Mouse (Mus musculus) kidney, embryonic 15.5 days (tissue): ENCODE data around the gene Inpp5d. TPM values are rescaled to one million over a fixed set of nuclear protein-coding genes. Genes with fewer than 3 reads are reported as not detected.
A peak's percentile ranks its signal among the peaks of the same experiment; 100 is the strongest.

ENCODE experiments used
- ATAC-seq: fragments of 200-750 bp; cut with Nextera tagmentation; replicated peaks from 2 replicates; pipeline ENCODE4 v1.8.0; 2017; ENCODE audit warnings: moderate TSS enrichment; ENCODE audit not compliant: low FRiP score
- H3K27ac ChIP-seq: fragments of 300-500 bp; sonication (generic); 2 replicates; pipeline ENCODE4 v1.5.1; 2015; ENCODE audit warnings: mild to moderate bottlenecking, inconsistent platforms
- H3K27me3 ChIP-seq: fragments of 300-500 bp; sonication (generic); 2 replicates; pipeline ENCODE4 v1.6.1; 2015; ENCODE audit warnings: inconsistent platforms
- H3K36me3 ChIP-seq: fragments of 300-500 bp; sonication (generic); 2 replicates; pipeline ENCODE4 v1.6.1; 2015; ENCODE audit warnings: inconsistent platforms
- H3K4me1 ChIP-seq: fragments of 300-500 bp; sonication (generic); 2 replicates; pipeline ENCODE4 v1.6.1; 2015; ENCODE audit warnings: inconsistent platforms
- H3K4me2 ChIP-seq: fragments of 300-500 bp; sonication (generic); 2 replicates; pipeline ENCODE4 v1.6.1; 2015; ENCODE audit warnings: moderate library complexity, mild to moderate bottlenecking, inconsistent platforms
- H3K4me3 ChIP-seq: fragments of 300-500 bp; sonication (generic); replicated peaks from 2 replicates; pipeline ENCODE4 v1.5.1; 2015; ENCODE audit warnings: mild to moderate bottlenecking, inconsistent platforms
- H3K9ac ChIP-seq: fragments of 300-500 bp; sonication (generic); 2 replicates; pipeline ENCODE4 v1.6.1; 2015; ENCODE audit warnings: mild to moderate bottlenecking, inconsistent platforms
- H3K9me3 ChIP-seq: fragments of 300-500 bp; sonication (generic); replicated peaks from 2 replicates; pipeline ENCODE4 v1.6.1; 2016; ENCODE audit warnings: inconsistent platforms
- WGBS: fragments of 180-500 bp; shearing (Covaris S2); methylation state at CpG from one replicate; pipeline ENCODE4 v1.1.7; 2015; ENCODE audit warnings: mixed read lengths; 5-methylcytosine and 5-hydroxymethylcytosine counted together
- polyA plus RNA-seq: library from polyadenylated mRNA; unstranded; fragments of >200 nt; fragmentation: Nextera tagmentation; extraction: Ambion mirVana; gene quantifications from 2 replicates; pipeline ENCODE4 v1.2.1, GENCODE M21; 2015

The Inpp5d gene
- polyA plus RNA-seq: 8.8 and 10.2 TPM in 2 replicates

DNA sequence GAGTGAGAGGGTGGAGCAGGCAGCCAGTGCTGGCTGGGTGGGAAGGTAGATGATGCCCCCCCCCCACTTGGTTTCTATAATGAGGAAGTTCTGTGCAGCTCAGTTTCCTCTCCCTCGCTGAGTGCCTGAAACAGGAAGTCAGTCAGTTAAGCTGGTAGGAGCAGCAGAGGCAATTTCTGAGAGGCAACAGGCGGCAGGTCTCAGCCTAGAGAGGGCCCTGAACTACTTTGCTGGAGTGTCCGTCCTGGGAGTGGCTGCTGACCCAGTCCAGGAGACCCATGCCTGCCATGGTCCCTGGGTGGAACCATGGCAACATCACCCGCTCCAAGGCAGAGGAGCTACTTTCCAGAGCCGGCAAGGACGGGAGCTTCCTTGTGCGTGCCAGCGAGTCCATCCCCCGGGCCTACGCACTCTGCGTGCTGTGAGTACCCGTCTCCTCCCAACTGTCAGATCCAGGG, at the start of gene Inpp5d:
Gene Inpp5d, plus strand, starts transcription at position 102 of the 458 bp plus-strand sequence.
- no peaks in the 10 kb centered on the region for H3K27me3 ChIP-seq
- no peaks in the 10 kb centered on the region for H3K9me3 ChIP-seq
- peaks cover 5% of the 10 kb centered on the region; the same call in 1 of the 2 replicates for H3K4me1 ChIP-seq
- H3K27ac ChIP-seq: peak within 1 kb of the TSS; percentile 56; the same call in 1 of the 2 replicates
- peak; percentile 25; the same call in 1 of the 2 replicates for ATAC-seq
- WGBS: 60% methylated on average over 12 of the region's 12 CpGs
- no peaks in the 10 kb centered on the region for H3K36me3 ChIP-seq
- no peak within 1 kb of the TSS for H3K9ac ChIP-seq
- H3K4me3 ChIP-seq: peak within 1 kb of the TSS; percentile 33
- peak within 1 kb of the TSS; percentile 39 for H3K4me2 ChIP-seq

DNA sequence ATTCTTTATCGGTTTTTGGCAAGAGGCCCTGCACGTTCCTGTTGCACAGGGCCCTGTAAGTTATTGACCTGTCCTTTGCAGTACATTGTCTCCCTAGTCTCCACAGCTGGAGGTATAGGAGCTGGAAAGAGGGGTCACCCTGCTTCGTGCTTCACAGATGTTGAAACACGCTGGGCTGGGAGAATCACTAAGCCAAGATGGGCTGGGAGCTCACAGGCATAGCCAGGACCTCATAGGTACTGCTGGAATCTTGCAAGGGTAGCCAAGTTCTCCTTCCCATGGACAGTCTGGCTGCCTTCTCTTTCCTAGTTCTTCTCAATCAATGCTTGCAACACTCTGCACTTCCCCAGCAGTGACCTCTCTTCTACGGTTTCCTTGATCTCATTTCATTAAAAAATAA, 46.9 kb upstream of the Inpp5d start:
- WGBS: 61% methylated on average over 5 of the region's 5 CpGs
- Histone ChIP-seq H3K9me3 (no peaks in the 10 kb centered on the region), H3K4me1 (peaks cover 19% of the 10 kb centered on the region), H3K4me2 (no peak overlapping the region), H3K27me3 (no peaks in the 10 kb centered on the region), H3K4me3 (no peak overlapping the region), H3K36me3 (no peaks in the 10 kb centered on the region), H3K27ac (no peak overlapping the region), H3K9ac (no peak overlapping the region)
- ATAC-seq: no peak

DNA sequence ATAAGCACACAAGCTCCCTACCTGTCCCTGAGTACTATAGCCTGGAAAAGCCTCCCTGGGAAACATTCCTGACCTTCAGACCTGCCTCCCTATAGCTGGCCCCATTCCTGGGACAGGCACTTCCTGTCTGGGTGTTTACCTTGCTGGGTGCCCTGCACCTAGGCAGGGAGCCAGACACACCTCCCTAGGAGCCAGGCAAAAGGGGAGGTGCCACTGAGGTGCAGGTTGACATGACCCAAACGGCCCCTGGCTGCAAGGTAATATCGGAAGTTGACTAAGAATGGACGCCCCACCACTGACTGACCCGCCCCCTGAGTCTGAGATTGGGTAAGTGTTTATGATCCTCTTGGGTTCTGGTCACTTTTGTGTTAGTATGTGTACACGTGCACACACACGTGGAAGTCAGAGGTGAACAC, 46.3 kb upstream of the Inpp5d start, which contains the start of gene Ngef:
Gene Ngef, minus strand, starts transcription at position 71 of the 416 bp plus-strand sequence.
- Histone ChIP-seq H3K4me1 (peaks cover 19% of the 10 kb centered on the region), H3K27me3 (no peaks in the 10 kb centered on the region), H3K9me3 (no peaks in the 10 kb centered on the region), H3K36me3 (no peaks in the 10 kb centered on the region), H3K27ac (peak within 1 kb of the TSS; percentile 82), H3K9ac (no peak within 1 kb of the TSS), H3K4me2 (no peak within 1 kb of the TSS), H3K4me3 (no peak within 1 kb of the TSS)
- no peak; the same call in 1 of the 2 replicates for ATAC-seq
- WGBS: 60% methylated on average over 6 of the region's 6 CpGs

DNA sequence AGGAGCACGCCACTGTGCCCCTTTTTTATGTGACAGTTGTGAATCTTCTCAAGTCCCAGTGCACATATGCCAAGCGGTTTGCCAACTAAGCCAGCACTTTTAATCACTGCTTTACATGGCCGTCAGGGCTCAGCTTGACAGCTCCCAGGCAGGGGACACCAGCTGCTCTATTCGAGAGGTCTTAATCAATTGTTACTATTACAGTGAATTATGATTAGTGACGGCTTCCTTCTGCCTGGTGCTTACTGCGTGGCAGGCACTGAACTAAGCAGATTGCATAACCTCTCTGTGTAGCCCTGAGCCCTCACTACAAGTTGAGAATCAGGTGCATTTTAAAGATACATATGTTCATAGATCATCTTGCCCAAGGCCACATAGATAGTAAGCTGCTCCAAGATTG, 45.8 kb upstream of the Inpp5d start:
- WGBS: 34% methylated on average over 6 of the region's 6 CpGs
- Histone ChIP-seq H3K4me3 (no peak overlapping the region), H3K4me1 (peaks cover 19% of the 10 kb centered on the region), H3K9ac (no peak overlapping the region), H3K36me3 (no peaks in the 10 kb centered on the region), H3K27me3 (no peaks in the 10 kb centered on the region), H3K9me3 (no peaks in the 10 kb centered on the region), H3K4me2 (no peak overlapping the region), H3K27ac (peak overlapping the region; percentile 82)
- peak; percentile 25 for ATAC-seq

DNA sequence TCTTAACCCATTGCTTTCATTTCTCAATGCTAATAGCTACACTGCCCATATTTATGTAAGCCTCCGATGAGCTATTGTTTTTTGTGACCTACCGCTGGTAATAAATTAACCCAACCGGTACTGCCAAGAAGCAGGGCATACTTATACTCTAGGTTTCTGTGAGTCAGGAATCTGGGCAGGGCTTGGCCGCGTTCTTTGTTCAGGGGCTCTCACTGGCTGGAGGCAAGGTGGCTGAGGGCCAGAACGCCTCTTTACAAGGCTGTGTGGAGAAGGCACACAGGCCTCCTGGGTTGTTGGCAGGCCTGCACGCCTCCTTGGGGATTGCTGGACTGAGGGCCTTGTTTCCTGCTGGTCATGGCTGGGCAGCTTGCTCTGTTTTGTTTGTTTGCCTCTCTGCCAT, 45.3 kb upstream of the Inpp5d start:
- peak; percentile 83 for ATAC-seq
- H3K27me3 ChIP-seq: no peaks in the 10 kb centered on the region
- no peak overlapping the region for H3K9ac ChIP-seq
- peak overlapping the region; percentile 82 for H3K27ac ChIP-seq
- WGBS: 47% methylated on average over 7 of the region's 7 CpGs
- H3K36me3 ChIP-seq: no peaks in the 10 kb centered on the region
- no peak overlapping the region for H3K4me3 ChIP-seq
- no peak overlapping the region for H3K4me2 ChIP-seq
- no peaks in the 10 kb centered on the region for H3K9me3 ChIP-seq
- H3K4me1 ChIP-seq: peaks cover 19% of the 10 kb centered on the region

DNA sequence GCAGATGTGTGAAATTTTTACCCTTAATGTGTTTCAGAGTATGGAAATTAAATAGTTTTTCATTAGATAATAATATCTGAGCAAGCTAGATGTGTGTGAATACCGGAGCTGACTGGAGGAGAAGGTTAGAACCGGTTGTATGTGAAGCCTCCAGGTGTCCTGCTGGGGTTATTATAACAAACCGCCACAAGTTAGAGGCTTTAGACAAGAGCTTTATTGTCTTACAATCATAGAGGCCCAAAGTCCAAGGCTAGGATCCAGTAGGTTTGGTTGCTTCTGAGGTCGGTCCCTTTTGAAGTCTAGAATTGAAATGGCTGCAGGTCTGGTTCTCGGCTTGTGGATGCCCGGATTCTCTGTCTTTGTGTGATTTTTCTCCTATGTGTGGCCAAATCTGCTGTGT, 41.1 kb upstream of the Inpp5d start:
- H3K4me2 ChIP-seq: no peak overlapping the region
- no peak overlapping the region for H3K4me3 ChIP-seq
- H3K9me3 ChIP-seq: no peaks in the 10 kb centered on the region
- 90% methylated on average over 6 of the region's 6 CpGs for WGBS
- no peaks in the 10 kb centered on the region for H3K36me3 ChIP-seq
- H3K4me1 ChIP-seq: peaks cover 13% of the 10 kb centered on the region
- H3K27ac ChIP-seq: no peak overlapping the region
- ATAC-seq: no peak
- peaks cover 3% of the 10 kb centered on the region; the same call in 1 of the 2 replicates for H3K27me3 ChIP-seq
- no peak overlapping the region for H3K9ac ChIP-seq

DNA sequence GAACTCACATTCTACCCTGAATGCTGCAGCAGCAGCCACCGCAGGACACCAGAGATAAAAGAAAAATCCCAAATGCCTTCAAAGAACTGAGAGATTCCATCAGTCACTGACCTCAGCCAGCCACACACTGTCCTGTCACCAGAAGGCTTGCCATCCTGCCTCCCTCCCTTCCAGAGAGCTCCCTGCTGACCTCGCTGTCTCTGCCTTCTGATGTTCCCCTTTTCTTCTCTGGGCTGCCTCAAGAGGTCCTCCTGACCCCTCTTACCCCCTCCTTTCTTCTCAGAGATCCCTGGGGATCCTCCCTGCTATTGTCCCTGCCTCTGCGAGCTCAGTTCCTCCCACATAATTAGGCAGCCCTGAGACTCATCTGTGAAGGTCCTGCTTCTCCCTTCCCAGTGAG, 39.3 kb upstream of the Inpp5d start:
- Histone ChIP-seq H3K4me3 (no peak overlapping the region), H3K9me3 (no peaks in the 10 kb centered on the region), H3K4me1 (no peaks in the 10 kb centered on the region), H3K36me3 (no peaks in the 10 kb centered on the region), H3K9ac (no peak overlapping the region), H3K27me3 (peaks cover 3% of the 10 kb centered on the region; the same call in 1 of the 2 replicates), H3K4me2 (no peak overlapping the region), H3K27ac (no peak overlapping the region)
- no peak for ATAC-seq
- WGBS: 17% methylated on average over 3 of the region's 3 CpGs

DNA sequence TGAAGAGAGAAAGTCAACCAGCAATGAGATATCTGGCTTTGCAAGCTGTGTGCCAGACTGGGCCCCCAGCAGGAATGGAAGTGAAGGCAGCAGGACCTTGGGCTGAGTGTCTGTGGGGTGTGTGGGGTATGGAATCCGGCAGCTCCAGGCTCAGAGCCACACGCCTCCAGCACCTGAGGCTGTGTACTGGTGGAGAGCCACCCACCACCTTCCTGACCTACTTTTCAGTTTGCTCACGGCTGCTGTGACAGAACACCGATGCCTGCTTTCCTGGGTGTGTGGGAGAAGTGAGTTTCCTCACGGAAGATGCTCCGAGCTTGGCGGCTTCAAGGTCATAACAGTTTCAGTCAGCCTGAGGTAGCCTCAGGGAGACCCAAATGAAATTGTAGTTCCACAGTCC, 30.9 kb upstream of the Inpp5d start:
- ATAC-seq: no peak
- no peaks in the 10 kb centered on the region for H3K9me3 ChIP-seq
- no peak overlapping the region for H3K4me3 ChIP-seq
- 88% methylated on average over 7 of the region's 7 CpGs for WGBS
- H3K9ac ChIP-seq: no peak overlapping the region
- H3K4me2 ChIP-seq: no peak overlapping the region
- no peak overlapping the region for H3K27ac ChIP-seq
- no peaks in the 10 kb centered on the region for H3K4me1 ChIP-seq
- H3K27me3 ChIP-seq: no peaks in the 10 kb centered on the region
- H3K36me3 ChIP-seq: no peaks in the 10 kb centered on the region

DNA sequence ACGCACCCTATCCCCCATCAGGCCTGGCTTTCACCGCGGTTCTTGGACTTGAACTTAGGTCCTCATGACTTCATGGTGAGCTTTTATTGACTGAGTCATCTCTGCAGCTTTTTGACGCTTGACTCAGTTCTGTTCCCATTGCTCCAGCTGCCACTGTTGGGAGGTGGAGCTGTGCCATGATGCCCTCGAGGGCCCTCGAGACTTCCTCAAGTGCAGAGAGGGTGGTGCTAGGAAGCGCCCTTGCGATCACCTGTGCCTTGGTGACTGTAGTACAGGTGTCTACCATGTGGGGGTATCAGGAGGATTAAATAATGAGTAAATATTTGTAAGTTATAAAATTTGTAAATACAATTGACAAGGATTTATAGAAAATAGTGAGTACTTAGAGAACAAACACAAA, 30.1 kb upstream of the Inpp5d start:
- WGBS: 92% methylated on average over 8 of the region's 8 CpGs
- no peaks in the 10 kb centered on the region for H3K27me3 ChIP-seq
- no peak overlapping the region for H3K27ac ChIP-seq
- H3K9ac ChIP-seq: no peak overlapping the region
- no peaks in the 10 kb centered on the region for H3K36me3 ChIP-seq
- no peaks in the 10 kb centered on the region for H3K4me1 ChIP-seq
- no peak for ATAC-seq
- H3K9me3 ChIP-seq: no peaks in the 10 kb centered on the region
- H3K4me2 ChIP-seq: no peak overlapping the region
- H3K4me3 ChIP-seq: no peak overlapping the region

DNA sequence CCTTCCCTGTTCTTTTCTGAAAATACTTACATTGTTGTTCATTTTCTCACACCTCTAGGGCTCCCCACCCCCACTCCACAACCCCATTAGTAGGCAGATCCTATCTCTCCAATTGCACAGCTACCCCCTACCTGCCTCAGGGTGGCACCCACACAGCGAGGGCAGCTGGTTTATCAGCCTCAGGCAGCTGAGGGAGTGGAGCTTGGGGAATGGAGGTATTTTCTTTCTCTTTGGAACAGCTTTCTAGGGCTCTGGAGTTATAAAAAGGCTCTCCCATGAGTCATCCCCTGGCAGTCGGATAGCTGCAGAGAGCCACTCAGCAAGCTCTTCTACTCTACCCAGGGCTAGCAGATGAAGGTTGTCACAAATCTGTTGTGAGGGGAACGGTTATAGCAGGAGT, 25.9 kb upstream of the Inpp5d start:
- WGBS: 78% methylated on average over 3 of the region's 3 CpGs
- no peak overlapping the region for H3K9ac ChIP-seq
- H3K36me3 ChIP-seq: no peaks in the 10 kb centered on the region
- no peaks in the 10 kb centered on the region for H3K4me1 ChIP-seq
- H3K4me2 ChIP-seq: no peak overlapping the region
- no peak overlapping the region for H3K27ac ChIP-seq
- H3K27me3 ChIP-seq: no peaks in the 10 kb centered on the region
- no peaks in the 10 kb centered on the region for H3K9me3 ChIP-seq
- H3K4me3 ChIP-seq: no peak overlapping the region
- ATAC-seq: no peak

DNA sequence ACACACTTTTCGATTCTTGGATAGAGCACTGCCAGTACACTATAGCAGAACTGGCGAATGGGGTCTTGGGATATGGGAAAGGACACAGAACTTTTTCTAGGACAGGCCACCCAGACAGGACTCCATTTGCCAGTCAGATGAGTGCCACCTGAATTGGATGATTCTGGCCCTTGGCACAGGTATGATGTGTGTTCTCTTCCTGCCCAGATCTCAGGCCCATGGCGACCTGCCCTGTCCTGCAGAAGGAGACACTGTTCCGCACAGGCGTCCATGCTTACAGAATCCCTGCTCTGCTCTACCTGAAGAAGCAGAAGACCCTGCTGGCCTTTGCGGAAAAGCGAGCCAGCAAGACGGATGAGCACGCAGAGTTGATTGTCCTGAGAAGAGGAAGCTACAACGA, 25.4 kb upstream of the Inpp5d start:
- H3K9ac ChIP-seq: no peak overlapping the region
- no peak overlapping the region for H3K4me3 ChIP-seq
- no peak for ATAC-seq
- no peaks in the 10 kb centered on the region for H3K36me3 ChIP-seq
- 92% methylated on average over 10 of the region's 10 CpGs for WGBS
- no peaks in the 10 kb centered on the region for H3K27me3 ChIP-seq
- H3K4me1 ChIP-seq: no peaks in the 10 kb centered on the region
- no peak overlapping the region for H3K4me2 ChIP-seq
- H3K27ac ChIP-seq: no peak overlapping the region
- H3K9me3 ChIP-seq: no peaks in the 10 kb centered on the region

DNA sequence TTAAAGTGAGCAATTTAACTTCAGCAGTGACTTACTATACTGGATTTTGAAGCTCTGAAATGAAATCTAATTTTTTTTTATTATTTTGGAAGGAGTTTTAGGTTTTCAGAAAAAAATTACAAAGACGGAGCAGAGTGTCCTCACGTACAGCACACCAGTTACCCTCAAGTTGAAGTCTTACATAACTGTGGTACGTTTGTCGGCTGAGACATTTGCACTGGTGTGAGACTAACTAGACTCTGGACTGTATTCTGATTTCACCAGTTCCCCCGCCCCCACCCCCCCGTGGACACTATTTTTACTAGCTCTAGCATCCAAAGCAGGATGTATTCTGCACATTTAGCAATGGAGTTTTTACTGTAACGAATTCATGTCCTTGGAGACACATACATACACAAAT, 19.6 kb upstream of the Inpp5d start:
- H3K27me3 ChIP-seq: no peaks in the 10 kb centered on the region
- H3K4me1 ChIP-seq: no peaks in the 10 kb centered on the region
- no peak for ATAC-seq
- 82% methylated on average over 7 of the region's 7 CpGs for WGBS
- H3K4me2 ChIP-seq: no peak overlapping the region
- no peak overlapping the region for H3K9ac ChIP-seq
- H3K9me3 ChIP-seq: no peaks in the 10 kb centered on the region
- no peaks in the 10 kb centered on the region for H3K36me3 ChIP-seq
- H3K27ac ChIP-seq: no peak overlapping the region
- no peak overlapping the region for H3K4me3 ChIP-seq

DNA sequence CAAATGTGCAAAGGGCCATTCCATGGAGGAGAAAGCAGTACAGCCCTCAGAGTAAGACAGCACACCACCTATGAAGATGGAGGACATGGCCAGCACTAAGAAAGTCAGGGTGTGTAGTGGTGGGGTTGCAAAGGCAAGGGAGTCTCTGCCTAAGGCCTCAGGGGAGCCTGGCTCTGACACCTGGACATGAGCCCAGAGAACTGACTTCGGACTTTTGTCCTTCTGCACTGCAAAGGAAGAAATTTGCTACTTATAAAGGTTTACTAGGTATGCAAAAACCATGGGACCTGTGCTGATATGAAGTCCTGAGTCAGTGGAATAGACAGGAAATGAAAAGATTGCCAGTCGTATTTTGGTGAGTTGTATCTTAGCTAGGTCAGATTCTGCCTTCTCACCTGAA, 18.3 kb upstream of the Inpp5d start:
- no peak for ATAC-seq
- 70% methylated on average over 2 of the region's 2 CpGs for WGBS
- no peaks in the 10 kb centered on the region for H3K9me3 ChIP-seq
- no peak overlapping the region for H3K4me3 ChIP-seq
- no peaks in the 10 kb centered on the region for H3K4me1 ChIP-seq
- H3K27ac ChIP-seq: no peak overlapping the region
- H3K9ac ChIP-seq: no peak overlapping the region
- H3K36me3 ChIP-seq: no peaks in the 10 kb centered on the region
- H3K4me2 ChIP-seq: no peak overlapping the region
- no peaks in the 10 kb centered on the region for H3K27me3 ChIP-seq
